Mouse (Mus musculus): ENCODE data around the gene Plin3. TPM values are rescaled to one million over a fixed set of nuclear protein-coding genes. Genes with fewer than 3 reads are reported as not detected.
"Not testable (repeated sequence)": the region's sequence is repeated elsewhere in the genome, so short reads cannot be mapped to it uniquely, and the experiment has no call there.

Plin3 gene
- polyA plus RNA-seq, 1 experiment from 2014 or later, result 99.3 TPM

- ATAC-seq (no peak), DNase-seq (ENCODE audit: low spot score) (no peak)
- H3K9me3 ChIP-seq (ENCODE audit: low read length), result no peaks in the 10 kb centered on the region
- no peak overlapping the region for H3K9ac ChIP-seq (replicated peaks; ENCODE audit: low read depth)
- no peaks in the 10 kb centered on the region; the same call in 1 of the 2 replicates for H3K4me1 ChIP-seq (ENCODE audit: insufficient read depth, low read depth, low read length)
- no peaks in the 10 kb centered on the region; the same call in 1 of the 2 replicates for H3K36me3 ChIP-seq (ENCODE audit: insufficient read depth, low read length)
- no peak overlapping the region for H3K4me2 ChIP-seq (replicated peaks; ENCODE audit: low read depth, low read length)
- no peaks in the 10 kb centered on the region for H3K27me3 ChIP-seq (replicated peaks; ENCODE audit: insufficient read depth, low read length)
- no peak for TF ChIP-seq CTCF (IDR thresholded peaks at IDR 0.05)
- no peak for TF ChIP-seq EP300 (IDR thresholded peaks at IDR 0.05)
- WGBS, result 92% methylated on average over 3 of the region's 3 CpGs
- no peak overlapping the region for H3K27ac ChIP-seq (ENCODE audit: low read length)
- no peak overlapping the region for H3K4me3 ChIP-seq (ENCODE audit: low read depth, low read length)
Measured at GRCm38 (mm10) chr17:56265869-56266268, 26.8 kb downstream of the Plin3 start.

- Histone ChIP-seq H3K4me2 (replicated peaks; ENCODE audit: low read depth, low read length) (no peak overlapping the region), H3K4me3 (ENCODE audit: low read depth, low read length) (no peak overlapping the region), H3K36me3 (ENCODE audit: insufficient read depth, low read length) (peaks cover 5% of the 10 kb centered on the region), H3K9me3 (ENCODE audit: low read length) (no peaks in the 10 kb centered on the region), H3K4me1 (ENCODE audit: insufficient read depth, low read depth, low read length) (no peaks in the 10 kb centered on the region; the same call in 1 of the 2 replicates), H3K9ac (replicated peaks; ENCODE audit: low read depth) (no peak overlapping the region), H3K27me3 (replicated peaks; ENCODE audit: insufficient read depth, low read length) (no peaks in the 10 kb centered on the region), H3K27ac (ENCODE audit: low read length) (no peak overlapping the region; the same call in 1 of the 2 replicates)
- no peak for TF ChIP-seq EP300 (IDR thresholded peaks at IDR 0.05)
- no peak for TF ChIP-seq CTCF (IDR thresholded peaks at IDR 0.05)
- DNase-seq (ENCODE audit: low spot score), result no peak
- ATAC-seq, result no peak
- WGBS, result 87% methylated on average over 4 of the region's 4 CpGs
Measured at GRCm38 (mm10) chr17:56265011-56265410, 27.7 kb downstream of the Plin3 start.

- H3K27me3 ChIP-seq (replicated peaks; ENCODE audit: insufficient read depth, low read length), result no peaks in the 10 kb centered on the region
- H3K36me3 ChIP-seq (ENCODE audit: insufficient read depth, low read length), result peaks cover 13% of the 10 kb centered on the region
- H3K27ac ChIP-seq (ENCODE audit: low read length), result no peak overlapping the region
- DNase-seq (ENCODE audit: low spot score), result peak; percentile 78
- H3K4me3 ChIP-seq (ENCODE audit: low read depth, low read length), result no peak overlapping the region
- WGBS, result 18% methylated on average over 8 of the region's 8 CpGs
- H3K9me3 ChIP-seq (ENCODE audit: low read length), result no peaks in the 10 kb centered on the region
- peak; percentile 67 for ATAC-seq
- peaks cover 3% of the 10 kb centered on the region; the same call in 1 of the 2 replicates for H3K4me1 ChIP-seq (ENCODE audit: insufficient read depth, low read depth, low read length)
- no peak overlapping the region for H3K4me2 ChIP-seq (replicated peaks; ENCODE audit: low read depth, low read length)
- no peak overlapping the region for H3K9ac ChIP-seq (replicated peaks; ENCODE audit: low read depth)
- TF ChIP-seq CTCF (IDR thresholded peaks at IDR 0.05) (peak; percentile 92), EP300 (IDR thresholded peaks at IDR 0.05) (no peak)
Measured at GRCm38 (mm10) chr17:56264020-56264419, 28.7 kb downstream of the Plin3 start.

GRCm38 (mm10) chr17:56262645-56263094 lies 30.0 kb downstream of the Plin3 start:
- Histone ChIP-seq H3K36me3 (ENCODE audit: insufficient read depth, low read length) (peaks cover 13% of the 10 kb centered on the region), H3K4me3 (ENCODE audit: low read depth, low read length) (no peak overlapping the region), H3K9me3 (ENCODE audit: low read length) (no peaks in the 10 kb centered on the region), H3K9ac (replicated peaks; ENCODE audit: low read depth) (no peak overlapping the region), H3K4me1 (ENCODE audit: insufficient read depth, low read depth, low read length) (peaks cover 3% of the 10 kb centered on the region; the same call in 1 of the 2 replicates), H3K4me2 (replicated peaks; ENCODE audit: low read depth, low read length) (no peak overlapping the region), H3K27me3 (replicated peaks; ENCODE audit: insufficient read depth, low read length) (no peaks in the 10 kb centered on the region), H3K27ac (ENCODE audit: low read length) (no peak overlapping the region)
- 81% methylated on average over 3 of the region's 3 CpGs for WGBS
- TF ChIP-seq EP300 (IDR thresholded peaks at IDR 0.05) (no peak), CTCF (IDR thresholded peaks at IDR 0.05) (no peak)
- ATAC-seq, result no peak
- no peak for DNase-seq (ENCODE audit: low spot score)

GRCm38 (mm10) chr17:56261166-56261565 lies 31.5 kb downstream of the Plin3 start:
- ATAC-seq, result no peak

GRCm38 (mm10) chr17:56259301-56260037 lies 33.2 kb downstream of the Plin3 start:
- peaks cover 3% of the 10 kb centered on the region; the same call in 1 of the 2 replicates for H3K4me1 ChIP-seq (ENCODE audit: insufficient read depth, low read depth, low read length)
- no peak for DNase-seq (ENCODE audit: low spot score)
- no peaks in the 10 kb centered on the region for H3K9me3 ChIP-seq (ENCODE audit: low read length)
- no peak overlapping the region for H3K4me3 ChIP-seq (ENCODE audit: low read depth, low read length)
- ATAC-seq, result no peak
- no peak overlapping the region for H3K9ac ChIP-seq (replicated peaks; ENCODE audit: low read depth)
- TF ChIP-seq EP300 (IDR thresholded peaks at IDR 0.05) (no peak), CTCF (IDR thresholded peaks at IDR 0.05) (no peak)
- WGBS, result 88% methylated on average over 10 of the region's 10 CpGs
- no peaks in the 10 kb centered on the region for H3K27me3 ChIP-seq (replicated peaks; ENCODE audit: insufficient read depth, low read length)
- no peak overlapping the region for H3K27ac ChIP-seq (ENCODE audit: low read length)
- H3K4me2 ChIP-seq (replicated peaks; ENCODE audit: low read depth, low read length), result no peak overlapping the region
- H3K36me3 ChIP-seq (ENCODE audit: insufficient read depth, low read length), result peaks cover 13% of the 10 kb centered on the region

More at GRCm38 (mm10) chr17:56261166-56261565, 31.5 kb downstream of the Plin3 start:
- no peak overlapping the region for H3K27ac ChIP-seq (ENCODE audit: low read length)
- H3K9me3 ChIP-seq (ENCODE audit: low read length), result no peaks in the 10 kb centered on the region
- DNase-seq (ENCODE audit: low spot score), result no peak
- no peak for TF ChIP-seq CTCF (IDR thresholded peaks at IDR 0.05)
- TF ChIP-seq EP300 (IDR thresholded peaks at IDR 0.05), result no peak
- H3K9ac ChIP-seq (replicated peaks; ENCODE audit: low read depth), result no peak overlapping the region
- peaks cover 3% of the 10 kb centered on the region; the same call in 1 of the 2 replicates for H3K4me1 ChIP-seq (ENCODE audit: insufficient read depth, low read depth, low read length)
- peaks cover 13% of the 10 kb centered on the region for H3K36me3 ChIP-seq (ENCODE audit: insufficient read depth, low read length)
- H3K4me3 ChIP-seq (ENCODE audit: low read depth, low read length), result no peak overlapping the region
- H3K4me2 ChIP-seq (replicated peaks; ENCODE audit: low read depth, low read length), result no peak overlapping the region
- no peaks in the 10 kb centered on the region for H3K27me3 ChIP-seq (replicated peaks; ENCODE audit: insufficient read depth, low read length)
- WGBS, result 68% methylated on average over 3 of the region's 3 CpGs

GRCm38 (mm10) chr17:56258812-56259211 lies 33.9 kb downstream of the Plin3 start:
- H3K4me3 ChIP-seq (ENCODE audit: low read depth, low read length); H3K4me1 ChIP-seq (ENCODE audit: insufficient read depth, low read depth, low read length): not testable (repeated sequence)

GRCm38 (mm10) chr17:56258269-56258668 lies 34.4 kb downstream of the Plin3 start:
- not testable (repeated sequence) for H3K9ac ChIP-seq (replicated peaks; ENCODE audit: low read depth)
- H3K36me3 ChIP-seq (ENCODE audit: insufficient read depth, low read length), result peaks cover 13% of the 10 kb centered on the region

More at GRCm38 (mm10) chr17:56258812-56259211, 33.9 kb downstream of the Plin3 start:
- not testable (repeated sequence) for H3K4me2 ChIP-seq (replicated peaks; ENCODE audit: low read depth, low read length); H3K9me3 ChIP-seq (ENCODE audit: low read length); DNase-seq (ENCODE audit: low spot score); H3K27me3 ChIP-seq (replicated peaks; ENCODE audit: insufficient read depth, low read length); ATAC-seq; H3K27ac ChIP-seq (ENCODE audit: low read length); H3K9ac ChIP-seq (replicated peaks; ENCODE audit: low read depth)
- WGBS, result 49% methylated on average over 2 of the region's 2 CpGs
- H3K36me3 ChIP-seq (ENCODE audit: insufficient read depth, low read length), result peaks cover 13% of the 10 kb centered on the region

More at GRCm38 (mm10) chr17:56258269-56258668, 34.4 kb downstream of the Plin3 start:
- not testable (repeated sequence) for DNase-seq (ENCODE audit: low spot score); H3K27ac ChIP-seq (ENCODE audit: low read length); H3K4me1 ChIP-seq (ENCODE audit: insufficient read depth, low read depth, low read length); H3K9me3 ChIP-seq (ENCODE audit: low read length); H3K27me3 ChIP-seq (replicated peaks; ENCODE audit: insufficient read depth, low read length); H3K4me3 ChIP-seq (ENCODE audit: low read depth, low read length); H3K4me2 ChIP-seq (replicated peaks; ENCODE audit: low read depth, low read length); ATAC-seq
- 92% methylated on average over 19 of the region's 19 CpGs for WGBS

Measured in lung, postnatal 0 days (tissue).